Mouse (Mus musculus) urinary bladder, adult 2 months (tissue): ENCODE measurements around the gene Faim. TPM values are rescaled to one million over a fixed set of nuclear protein-coding genes. Genes with fewer than 3 reads are reported as not detected.
A peak's percentile ranks its signal among the peaks of the same experiment; 100 is the strongest.

Experiments
- DNase-seq: peaks from one replicate; pipeline ENCODE4 v3.0.0; 2022; ENCODE audit warnings: low spot score
- polyA plus RNA-seq: library from polyadenylated mRNA; depleted of rRNA; stranded (reverse); fragments of >200 nt; gene quantifications from 2 replicates; pipeline ENCODE4 v1.2.3, GENCODE M21; 2012; rRNA removed

The Faim gene
- polyA plus RNA-seq, result 12.8 and 15.8 TPM in 2 replicates

DNA sequence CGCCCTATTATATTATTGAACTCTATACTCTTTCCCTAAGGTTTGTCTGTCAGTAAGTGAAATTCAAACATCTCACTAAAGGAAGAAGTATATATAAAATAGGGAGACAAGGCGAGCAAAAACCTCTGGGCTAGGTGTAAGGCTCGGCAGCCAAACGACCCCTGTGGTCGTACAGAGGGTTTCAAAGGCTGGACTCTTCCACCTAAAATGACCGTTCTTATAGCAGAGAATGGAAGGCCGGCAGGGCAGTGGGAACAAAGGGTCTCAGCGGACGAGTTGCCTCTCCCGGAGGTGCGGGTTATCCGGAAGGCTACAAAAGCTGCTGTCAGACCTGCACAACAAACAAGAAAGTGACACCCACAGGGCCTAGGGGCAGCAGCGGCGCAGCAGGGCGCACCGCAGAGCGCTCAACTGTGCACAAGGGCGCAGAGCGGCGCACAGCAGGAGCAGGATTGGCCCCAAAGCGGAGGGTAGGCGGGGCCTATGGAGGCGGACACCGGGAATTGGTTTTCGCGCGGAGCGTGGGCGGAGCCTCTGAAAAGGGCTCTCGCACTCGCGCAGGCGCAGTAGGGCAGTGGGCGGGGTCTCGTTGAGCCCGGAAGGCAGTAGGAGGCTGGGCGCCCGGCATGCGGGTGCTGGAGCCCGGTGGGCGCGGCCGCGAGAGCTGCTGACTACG lies at the start of gene Faim:
Faim (plus strand) TSS at position 574 of the 676 bp plus-strand sequence.
- peak; percentile 100 for DNase-seq

- no peak for DNase-seq
Observed at GRCm38 (mm10) chr9:98939290-98939689, 46.9 kb upstream of the Faim start.

- DNase-seq, result no peak
Observed at GRCm38 (mm10) chr9:98952171-98953050, 33.8 kb upstream of the Faim start.

DNA sequence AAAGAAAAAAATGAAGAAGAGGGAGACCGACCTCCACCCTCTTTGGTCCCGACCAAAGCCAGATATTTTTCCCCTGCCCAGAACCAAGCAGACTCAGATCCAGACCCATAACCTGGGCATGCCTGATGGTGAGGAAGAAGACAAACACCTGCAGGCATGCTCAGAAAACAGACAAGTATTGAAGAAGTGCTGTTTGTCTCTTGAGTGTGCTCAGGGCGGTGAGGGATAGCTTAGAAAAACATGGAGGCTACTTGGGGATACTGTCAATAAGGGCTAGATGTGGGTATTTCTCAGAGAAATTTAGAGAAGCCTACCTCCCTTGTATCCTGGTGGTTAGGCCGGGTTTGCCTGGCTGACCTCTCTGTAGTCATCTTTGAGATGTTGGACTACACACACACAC lies 32.9 kb upstream of the Faim start:
- no peak for DNase-seq

DNA sequence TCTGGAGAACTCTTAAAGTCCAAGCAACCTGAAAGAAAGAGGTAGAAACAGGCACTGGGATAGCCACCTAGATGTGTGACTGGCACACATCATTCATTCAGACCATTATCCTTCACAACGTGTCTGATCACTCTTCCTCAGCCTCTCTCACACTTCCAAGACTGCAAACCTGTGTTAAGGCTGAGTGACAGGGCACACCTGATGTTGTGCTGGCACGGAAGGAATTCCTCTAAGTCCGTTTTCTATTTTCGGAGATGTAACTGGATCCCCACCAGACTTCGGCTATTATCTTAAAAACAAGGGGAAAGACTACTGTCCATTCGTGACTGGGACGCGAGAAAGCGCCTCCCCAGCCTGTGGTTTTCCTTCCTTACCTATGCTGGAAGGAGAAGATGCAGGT lies 32.3 kb upstream of the Faim start:
- no peak for DNase-seq

- no peak for DNase-seq
Observed at GRCm38 (mm10) chr9:98954391-98955102, 31.6 kb upstream of the Faim start.

GRCm38 (mm10) chr9:98955103-98955715 lies 31.0 kb upstream of the Faim start, which contains the start of gene Foxl2:
TSS of gene Foxl2 (plus strand) at chr9:98955288.
- peak; percentile 33 for DNase-seq

GRCm38 (mm10) chr9:98955716-98956224 lies 30.4 kb upstream of the Faim start:
- DNase-seq, result peak; percentile 49

DNA sequence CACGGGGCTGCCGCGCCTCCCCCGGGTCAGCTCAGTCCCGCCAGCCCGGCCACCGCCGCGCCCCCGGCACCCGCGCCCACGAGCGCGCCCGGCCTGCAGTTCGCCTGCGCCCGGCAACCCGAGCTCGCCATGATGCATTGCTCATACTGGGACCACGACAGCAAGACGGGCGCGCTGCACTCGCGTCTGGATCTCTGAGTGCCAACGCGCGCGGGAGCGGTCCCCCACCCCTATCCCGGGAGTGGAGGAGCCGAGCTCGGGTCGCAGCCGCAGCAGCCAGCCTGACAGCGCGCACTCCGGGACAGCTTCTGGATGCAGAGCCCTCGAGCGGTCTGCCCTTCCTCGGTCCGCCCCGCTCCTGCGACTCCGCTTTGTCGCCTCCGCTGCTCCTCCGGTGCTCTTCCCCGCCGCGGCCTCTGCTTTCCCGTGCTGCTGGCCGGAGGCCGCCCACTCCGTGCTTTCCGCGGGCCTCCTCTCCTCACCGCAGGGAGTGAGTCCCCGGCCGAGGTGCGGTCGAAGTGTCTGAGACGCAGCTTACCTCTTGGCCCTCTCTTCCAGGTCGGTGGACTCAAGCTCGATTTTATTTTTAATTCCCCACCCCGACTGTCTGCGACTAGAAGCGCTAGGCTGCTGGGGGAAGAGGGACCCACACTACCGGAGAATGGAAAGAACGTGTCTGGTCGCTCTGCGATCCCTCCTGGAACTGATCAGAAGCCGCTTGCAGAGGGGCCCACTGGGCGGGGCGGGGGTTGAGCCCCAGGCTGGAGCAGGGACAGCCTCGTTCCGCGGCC lies 29.4 kb upstream of the Faim start:
- DNase-seq, result peak; percentile 32

- no peak for DNase-seq
Observed at GRCm38 (mm10) chr9:98957751-98958351, 28.3 kb upstream of the Faim start.

DNA sequence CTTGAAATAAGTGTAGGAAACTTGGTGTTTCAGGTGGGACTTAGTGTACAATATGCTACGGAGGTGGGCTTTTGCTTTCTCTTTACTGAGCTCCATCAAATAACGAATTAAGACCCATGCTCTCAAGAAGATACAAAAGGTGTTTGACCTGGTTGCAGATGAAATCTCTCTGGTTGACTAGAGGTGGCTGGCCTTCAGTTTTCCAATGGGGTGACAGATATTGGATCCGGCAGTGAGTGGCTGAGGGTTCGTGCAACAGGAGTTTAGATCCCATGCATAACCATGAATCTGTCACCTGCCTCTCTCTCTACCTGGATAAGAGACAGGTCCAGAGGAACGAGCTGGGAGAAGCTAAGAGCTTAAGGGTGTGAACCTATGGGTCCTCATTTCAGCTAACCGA lies 27.5 kb upstream of the Faim start:
- DNase-seq, result no peak

GRCm38 (mm10) chr9:98959851-98960250 lies 26.3 kb upstream of the Faim start:
- no peak for DNase-seq

DNA sequence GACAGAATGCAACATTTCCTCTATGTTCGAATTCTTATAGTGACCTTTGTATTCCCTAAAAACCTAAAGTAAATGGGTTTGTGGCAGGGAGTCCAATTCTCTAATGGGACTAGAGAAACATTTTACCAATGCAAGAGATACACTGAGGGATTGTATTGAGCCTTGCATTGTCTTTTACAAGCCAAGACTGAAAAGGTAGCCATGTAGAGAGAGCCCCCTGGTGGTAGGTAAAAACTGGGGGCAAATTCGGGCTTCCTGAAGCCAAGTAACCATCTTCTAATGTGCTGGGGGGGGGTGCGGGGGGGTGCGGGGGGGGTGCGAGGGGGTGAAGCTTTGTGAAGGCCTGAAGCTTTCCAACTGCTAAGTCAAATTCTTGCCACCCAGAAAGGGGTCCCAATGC lies 25.8 kb upstream of the Faim start:
- no peak for DNase-seq

DNA sequence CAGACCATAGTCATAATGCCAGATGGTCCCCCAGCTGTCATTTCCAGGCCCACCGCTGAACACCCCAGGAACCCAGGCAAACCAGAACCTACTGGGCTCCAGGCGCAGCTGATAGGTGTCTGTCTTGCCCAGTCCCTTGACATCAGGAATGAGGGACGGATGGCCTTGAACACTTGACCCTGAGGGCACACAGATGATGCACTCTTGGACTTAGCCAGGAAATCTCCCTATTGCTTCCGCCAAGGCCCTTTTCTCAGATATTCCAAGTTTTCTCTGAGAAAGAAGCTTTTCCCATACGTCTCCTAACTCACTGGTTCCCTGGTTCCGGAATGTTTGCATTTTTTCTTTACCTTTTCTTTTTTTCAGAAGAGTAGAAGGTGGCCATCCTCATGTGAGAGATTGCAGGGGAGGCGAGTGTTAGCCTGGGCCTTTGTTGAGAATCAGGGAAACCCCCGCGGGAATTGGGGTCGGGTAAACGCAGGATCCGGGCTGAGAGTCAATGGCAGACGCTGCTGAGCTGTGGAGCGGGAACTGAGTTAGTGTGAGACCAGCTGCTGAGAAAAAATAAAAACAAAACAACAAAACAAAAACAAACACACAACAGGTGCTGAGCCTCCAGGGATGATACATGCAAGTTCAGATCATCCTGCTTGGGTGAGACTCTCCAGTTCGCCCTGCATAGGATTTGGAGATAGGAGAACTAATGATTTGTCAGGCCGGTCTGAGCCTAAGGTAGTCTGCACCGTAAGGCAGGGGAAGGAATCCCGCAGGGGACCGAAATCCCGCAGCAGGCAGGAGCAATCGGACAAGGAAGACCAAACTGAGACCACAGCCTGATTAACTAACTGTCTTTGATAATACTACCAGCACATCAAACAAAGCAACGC lies 24.3 kb upstream of the Faim start:
- DNase-seq, result no peak

DNA sequence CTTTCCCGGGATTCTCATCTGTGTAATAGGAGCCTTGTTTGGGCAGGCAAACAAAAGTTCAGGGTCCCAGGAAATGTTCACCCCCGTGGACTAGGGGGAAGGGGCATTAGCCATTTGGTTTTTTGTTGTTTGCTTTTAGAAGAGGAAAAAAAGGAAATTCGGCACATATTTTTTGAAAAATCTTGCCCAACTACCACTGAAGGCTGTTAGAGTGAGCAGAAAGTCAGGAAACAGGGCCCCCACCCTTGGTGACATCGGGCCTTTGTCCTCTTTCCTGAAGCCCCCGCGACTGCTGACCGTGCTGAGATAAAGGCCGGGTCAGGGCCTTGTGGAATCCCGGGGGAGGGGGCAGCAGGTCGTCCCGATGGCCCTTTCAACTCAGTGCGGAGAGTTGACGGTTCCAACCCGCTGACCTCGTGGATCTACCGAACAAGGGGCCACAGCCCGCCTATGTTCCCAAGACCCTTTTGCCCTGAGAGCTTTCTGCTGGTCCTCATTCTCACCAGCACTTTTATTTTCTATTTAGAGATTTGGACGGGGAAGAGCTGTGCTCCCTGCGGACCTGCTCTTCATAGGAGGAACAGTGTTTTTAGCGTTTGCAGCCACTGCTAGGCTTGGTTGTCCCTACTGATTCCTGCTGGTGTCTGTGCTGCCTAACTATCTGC lies 23.6 kb upstream of the Faim start:
- no peak for DNase-seq

DNA sequence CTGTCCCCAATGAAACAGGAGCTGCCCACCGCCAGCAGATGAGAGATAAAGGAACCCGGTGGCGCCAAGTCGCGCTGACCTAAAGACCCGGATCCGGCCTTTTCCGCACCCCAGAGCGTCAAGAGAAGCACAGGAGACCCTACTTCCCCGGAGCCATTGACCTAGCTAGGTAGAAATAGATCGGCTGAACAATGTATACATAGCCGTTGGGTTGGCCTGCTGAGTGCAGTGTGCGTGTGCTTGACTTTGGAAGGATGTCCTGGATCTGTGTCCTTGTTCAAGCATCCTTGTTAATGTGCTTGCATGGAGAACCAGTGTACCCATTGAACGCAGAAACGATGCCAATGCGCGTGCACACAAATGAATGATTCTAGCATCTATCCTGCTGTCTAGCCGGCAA lies 22.5 kb upstream of the Faim start:
- no peak for DNase-seq

DNA sequence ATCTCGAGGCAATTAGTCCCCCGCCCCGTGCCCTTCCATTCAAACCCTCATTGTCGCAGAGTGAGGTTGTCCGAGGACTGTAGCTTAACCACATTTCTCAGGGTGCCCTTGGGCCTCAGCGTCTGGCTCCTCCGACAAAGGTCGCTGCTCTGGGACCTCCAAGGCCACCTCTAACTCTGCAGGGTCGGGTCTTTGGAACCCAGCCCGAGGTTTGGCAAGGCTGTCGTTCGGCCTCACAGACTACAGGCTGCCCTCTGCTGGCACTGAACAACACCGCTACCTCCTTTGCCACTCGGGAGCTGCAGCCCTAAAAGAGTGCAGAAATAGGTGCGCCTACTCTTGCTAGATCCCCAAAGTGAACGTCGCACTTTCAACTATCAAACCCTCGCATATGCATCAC lies 21.1 kb upstream of the Faim start:
- DNase-seq, result no peak

DNA sequence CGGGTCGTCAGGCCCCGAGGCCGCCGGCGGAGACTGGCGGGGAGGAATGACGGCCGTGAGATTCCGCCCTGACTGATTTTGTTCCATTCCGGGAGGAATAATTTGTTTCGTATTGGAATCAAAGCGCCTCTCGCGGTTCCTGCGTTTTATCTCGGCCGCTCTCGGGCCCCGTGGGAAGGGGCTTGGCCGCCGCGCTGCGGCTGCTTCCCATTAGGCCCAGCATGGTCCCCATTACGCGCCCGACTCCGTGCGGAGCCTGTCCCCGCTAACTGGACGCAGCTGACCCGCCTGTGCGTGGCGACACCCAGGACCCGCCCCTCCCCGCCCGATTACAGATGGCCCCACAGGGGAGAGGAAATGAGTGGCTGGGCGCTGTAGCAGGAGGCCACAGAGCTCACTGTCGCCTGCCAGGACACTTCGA lies 13.1 kb upstream of the Faim start:
- no peak for DNase-seq

GRCm38 (mm10) chr9:98973561-98973960 lies 12.6 kb upstream of the Faim start:
- DNase-seq, result no peak
